Mouse (Mus musculus): ENCODE results near the gene Kank1.

DNA sequence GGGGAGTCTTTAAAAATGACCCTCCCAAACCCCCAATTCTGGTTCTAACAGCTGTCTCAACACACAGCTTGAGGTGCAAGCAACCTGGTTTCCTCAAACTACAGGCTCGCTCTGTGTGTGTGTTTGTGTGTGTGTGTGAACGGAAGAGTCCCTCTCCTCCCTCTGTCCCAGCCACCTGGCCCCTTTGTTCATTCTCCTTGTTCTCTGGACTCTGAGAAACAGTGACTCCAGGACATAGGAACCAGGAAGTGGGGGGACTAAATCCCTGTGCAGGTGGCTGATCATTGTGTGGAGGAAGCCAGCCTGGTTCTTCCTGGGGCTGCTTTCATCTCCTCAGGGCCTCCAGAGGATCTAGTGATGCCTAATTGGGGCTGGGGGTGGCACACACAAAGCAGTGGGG is 46.9 kb downstream of the Kank1 start:
- no peak for TF ChIP-seq CTCF (IDR thresholded peaks at IDR 0.05; ENCODE audit: borderline replicate concordance, extremely low read depth, insufficient read depth, insufficient read length)
- no peak for TF ChIP-seq POLR2A (IDR thresholded peaks at IDR 0.05; ENCODE audit: borderline replicate concordance, extremely low read depth, insufficient read depth, insufficient read length, poor library complexity, severe bottlenecking)

Measured in brain, embryonic 14.5 days (tissue).